Mouse (Mus musculus): ENCODE results near the gene Ryr3.

Ryr3 gene

DNA sequence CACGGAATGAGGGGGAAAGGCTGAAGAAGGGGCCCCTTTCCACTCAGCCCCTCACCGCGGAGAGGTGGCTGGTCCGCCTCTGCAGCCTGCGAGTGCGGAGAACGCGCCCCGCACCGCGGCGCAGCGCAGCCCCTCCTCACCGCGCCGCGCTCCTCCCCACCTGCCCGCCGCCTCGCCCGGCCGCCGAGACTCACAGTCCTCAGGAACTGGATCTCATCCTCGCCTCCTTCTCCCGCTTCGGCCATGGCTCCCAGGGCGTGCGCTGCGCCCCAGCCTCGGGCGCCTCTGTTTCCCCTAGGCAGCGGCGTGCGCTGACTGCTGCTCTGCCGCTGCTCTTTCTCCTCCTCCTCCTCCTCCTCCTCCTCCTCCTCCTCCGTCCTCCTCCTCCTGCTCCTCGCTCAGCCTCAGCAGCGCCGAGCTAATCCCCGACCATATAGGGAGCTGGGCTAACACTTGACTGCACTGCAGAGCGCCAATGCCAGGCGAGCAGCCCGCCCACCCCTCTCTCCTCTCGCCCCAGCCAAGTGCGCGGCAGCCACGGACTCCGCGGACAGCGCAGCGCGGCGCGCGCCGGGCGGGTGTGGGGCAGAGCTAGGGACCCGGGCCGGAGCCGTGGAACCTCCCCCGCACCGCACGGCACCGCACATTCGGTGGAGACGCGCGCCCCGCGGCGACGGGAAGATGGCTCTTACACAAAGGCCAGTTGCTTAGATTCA is at the start of gene Ryr3:
Ryr3 (minus strand) TSS at position 351 of the 716 bp plus-strand sequence.
- DNase-seq = no peak

GRCm38 (mm10) chr2:113238871-113239270 is 22.0 kb upstream of the Ryr3 start:
- no peak for DNase-seq

DNA sequence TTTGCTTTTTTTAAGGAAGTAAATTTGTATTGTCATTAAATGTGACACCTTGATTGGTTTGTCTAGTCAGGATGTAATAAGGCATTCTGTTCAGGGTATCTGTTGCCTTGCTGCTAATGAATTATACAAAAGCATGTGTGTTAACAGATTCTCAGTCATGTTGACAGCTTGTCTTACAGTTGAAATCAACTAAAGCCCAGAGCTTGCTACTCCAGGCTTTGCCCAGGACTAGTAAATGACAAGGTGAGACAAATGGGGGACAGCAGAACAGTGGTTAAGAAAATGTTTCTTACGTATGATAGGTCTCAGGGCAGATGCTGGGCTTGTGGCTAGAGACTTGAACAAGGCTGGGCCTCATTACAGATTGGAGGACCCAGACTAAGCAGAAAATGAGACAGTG is 20.1 kb upstream of the Ryr3 start:
- DNase-seq = no peak

- peak in 1 of 2 experiments; percentile 3 for DNase-seq
Measured at GRCm38 (mm10) chr2:113234559-113234958, 17.7 kb upstream of the Ryr3 start.

- no peak for DNase-seq
Measured at GRCm38 (mm10) chr2:113233356-113233755, 16.5 kb upstream of the Ryr3 start.

DNA sequence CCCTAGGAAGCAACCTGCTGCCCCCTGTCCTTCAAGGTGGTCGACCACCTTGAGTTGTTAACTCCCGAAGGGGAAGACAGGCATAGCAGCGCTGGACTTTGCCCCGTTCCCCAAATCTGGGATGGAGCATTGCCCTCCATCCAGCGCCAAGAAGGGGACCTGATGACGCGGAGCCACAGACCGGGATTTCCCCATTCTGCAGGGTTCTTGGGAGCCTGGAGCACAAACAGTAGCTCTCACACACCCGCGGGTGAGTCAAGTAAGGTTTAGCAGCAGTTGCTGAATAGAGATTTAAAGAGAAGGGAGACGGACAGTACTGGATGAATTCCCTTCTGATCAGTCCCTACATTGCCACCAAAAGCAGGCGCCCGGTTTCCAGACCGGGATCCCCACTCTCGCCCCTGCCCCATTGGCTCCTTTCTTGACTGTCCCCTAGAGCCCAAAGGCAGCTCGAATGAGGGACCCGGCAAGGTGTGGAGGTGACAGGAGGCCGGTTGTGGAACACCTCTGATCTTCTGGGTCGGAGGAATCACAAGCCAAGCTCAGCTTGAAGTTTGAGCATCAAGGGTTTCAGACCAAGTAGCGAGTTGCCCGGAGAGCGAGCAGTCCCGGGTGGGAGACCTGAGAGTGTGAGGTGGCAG is 671 bp downstream of the Ryr3 start:
- DNase-seq = no peak

GRCm38 (mm10) chr2:113210023-113210422 is 6.9 kb downstream of the Ryr3 start:
- DNase-seq = no peak

GRCm38 (mm10) chr2:113209263-113209662 is 7.6 kb downstream of the Ryr3 start:
- no peak for DNase-seq

DNA sequence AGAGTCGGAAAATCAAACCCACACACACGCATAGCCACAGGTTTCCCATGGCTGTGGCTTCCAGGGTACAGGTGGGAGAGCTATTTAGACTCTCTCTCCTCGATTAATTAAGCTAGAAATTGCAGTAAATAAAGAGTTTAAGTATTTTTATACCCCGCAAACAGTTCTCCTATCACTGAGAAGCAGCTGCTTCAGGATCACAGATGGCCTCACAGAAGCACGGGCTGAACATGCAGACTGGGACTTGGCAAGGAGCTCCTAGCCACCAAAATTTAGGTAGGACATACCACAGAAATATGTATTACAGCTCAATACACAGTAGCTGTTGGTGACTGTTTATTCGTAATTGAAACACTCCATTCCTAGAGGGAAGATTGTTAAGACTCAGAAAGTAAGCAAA is 14.0 kb downstream of the Ryr3 start:
- DNase-seq = no peak

- DNase-seq = no peak
Measured at GRCm38 (mm10) chr2:113199030-113199679, 17.7 kb downstream of the Ryr3 start.

DNA sequence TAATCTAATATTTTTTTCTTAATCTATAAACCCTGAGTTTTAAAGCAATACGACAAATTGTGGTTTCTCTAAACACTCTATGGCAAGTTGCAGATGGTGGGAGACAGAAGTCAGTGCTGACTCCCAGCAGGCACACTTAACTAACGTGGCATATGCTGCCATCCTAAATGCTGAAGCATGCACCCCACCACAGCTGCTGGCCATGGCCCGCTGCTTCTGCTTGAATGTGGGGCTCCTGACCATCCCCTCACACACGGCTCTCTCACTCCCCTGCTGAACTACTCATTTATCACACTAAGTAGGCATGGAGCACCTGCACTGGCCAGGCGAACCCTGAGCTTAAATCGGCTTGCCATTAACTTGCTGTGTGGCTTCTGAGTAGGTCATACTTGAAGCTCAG is 29.7 kb downstream of the Ryr3 start:
- DNase-seq = no peak

GRCm38 (mm10) chr2:113181701-113182100 is 35.2 kb downstream of the Ryr3 start:
- DNase-seq = no peak

- DNase-seq = no peak
Measured at GRCm38 (mm10) chr2:113178047-113178446, 38.8 kb downstream of the Ryr3 start.

DNA sequence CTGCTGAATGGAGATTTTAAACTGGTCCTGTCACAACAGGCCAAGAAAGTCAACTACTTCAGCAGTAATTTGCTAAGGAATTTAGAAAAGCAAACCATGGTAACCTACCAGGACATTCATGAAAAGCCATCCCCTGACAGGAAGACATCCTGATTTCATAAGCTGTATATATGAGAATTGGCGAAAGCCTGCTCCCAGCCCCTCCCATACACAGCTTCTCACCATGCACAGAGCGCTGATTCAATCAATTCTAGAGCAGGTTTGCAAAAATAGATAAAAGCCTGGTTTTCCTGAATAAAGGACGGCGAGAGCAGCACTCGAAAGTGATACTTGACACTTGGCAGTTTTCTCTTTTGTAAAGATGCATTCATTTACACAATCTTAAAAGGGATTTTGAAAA is 40.6 kb downstream of the Ryr3 start:
- no peak for DNase-seq

- no peak for DNase-seq
Measured at GRCm38 (mm10) chr2:113168096-113168495, 48.8 kb downstream of the Ryr3 start.

GRCm38 (mm10) chr2:113161494-113161893 is 55.4 kb downstream of the Ryr3 start:
- DNase-seq = no peak

DNA sequence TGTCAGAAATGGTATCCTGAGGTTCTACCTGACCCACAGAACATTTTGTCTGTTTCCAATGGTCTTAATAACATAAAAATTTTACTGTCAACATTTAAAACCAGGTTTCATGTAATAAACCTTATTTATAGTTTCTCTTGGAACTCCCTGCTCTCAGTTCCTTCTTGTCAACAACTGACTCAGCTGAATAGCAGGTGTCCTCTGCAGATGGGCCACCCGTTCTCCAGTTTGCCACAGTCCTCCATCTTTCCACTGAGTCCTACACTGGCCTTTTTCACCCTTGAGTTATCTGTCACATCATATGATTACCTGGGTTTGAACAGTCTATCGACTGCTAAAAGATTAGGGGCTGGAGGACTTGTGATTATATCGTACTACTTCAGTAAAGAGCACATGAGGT is 79.1 kb downstream of the Ryr3 start:
- no peak for DNase-seq

DNA sequence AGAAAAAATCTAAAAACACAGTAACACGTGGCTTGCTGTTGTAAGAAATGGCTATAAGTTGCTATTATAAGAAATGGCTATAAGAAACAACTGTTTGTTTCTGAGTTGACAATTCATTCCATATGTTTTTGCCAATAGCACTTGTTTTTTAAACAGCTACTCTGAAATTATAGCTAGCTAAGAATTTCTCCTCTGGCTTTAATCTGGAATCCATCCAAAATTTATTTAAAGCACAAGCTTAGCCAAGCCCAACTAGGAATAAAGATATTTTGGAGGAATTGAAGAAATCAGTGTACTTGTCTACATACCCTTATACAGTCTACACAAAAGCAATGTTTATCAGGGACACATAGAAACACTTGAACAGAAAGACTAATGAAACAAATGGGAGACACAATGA is 93.4 kb downstream of the Ryr3 start:
- no peak for DNase-seq

DNA sequence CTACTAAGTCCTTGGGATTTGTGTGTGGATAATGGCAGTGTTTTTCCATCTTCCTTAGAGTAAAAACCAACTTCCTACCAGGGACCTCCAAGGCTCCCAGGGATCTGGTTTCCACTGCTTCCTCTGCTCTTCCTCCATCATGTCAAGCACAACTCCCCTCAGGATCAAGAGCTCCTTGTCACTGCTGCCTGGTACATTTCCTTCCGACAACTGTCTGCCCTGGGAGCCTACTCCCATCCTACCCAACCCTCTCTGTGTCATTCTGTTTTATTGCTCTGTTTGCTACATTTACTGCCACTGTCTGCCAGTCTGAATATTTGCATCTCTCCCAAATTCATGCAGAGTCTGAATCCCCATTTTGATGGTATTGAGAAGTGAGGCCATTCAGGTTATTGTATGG is 97.8 kb downstream of the Ryr3 start:
- DNase-seq = no peak

- no peak for DNase-seq
Measured at GRCm38 (mm10) chr2:113116788-113117187, 100.1 kb downstream of the Ryr3 start.

DNA sequence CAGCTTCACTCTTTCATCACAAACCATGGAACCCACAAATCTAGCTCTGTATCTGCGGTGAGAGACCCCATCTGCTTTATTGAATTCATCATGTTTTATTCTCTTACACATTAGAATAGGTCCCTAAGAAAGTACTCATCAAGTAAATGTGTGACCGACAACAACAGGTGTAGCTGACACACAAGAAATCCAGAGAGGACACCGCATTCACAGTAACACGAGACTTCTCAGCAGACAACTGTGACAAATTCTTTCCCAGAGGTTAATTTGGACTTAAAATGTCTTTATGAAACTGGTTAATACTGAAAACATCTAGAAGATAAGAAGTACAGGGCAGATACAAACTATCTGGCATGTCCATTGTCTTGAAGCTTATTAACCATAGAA is 101.0 kb downstream of the Ryr3 start:
- no peak for DNase-seq

- DNase-seq = no peak
Measured at GRCm38 (mm10) chr2:113115248-113115896, 101.5 kb downstream of the Ryr3 start.

- no peak for DNase-seq
Measured at GRCm38 (mm10) chr2:113104609-113105008, 112.3 kb downstream of the Ryr3 start.

- DNase-seq = no peak
Measured at GRCm38 (mm10) chr2:113095184-113095583, 121.7 kb downstream of the Ryr3 start.
